Mouse (Mus musculus): Measurements from ENCODE around the gene Slc35e2.

Slc35e2 gene

DNA sequence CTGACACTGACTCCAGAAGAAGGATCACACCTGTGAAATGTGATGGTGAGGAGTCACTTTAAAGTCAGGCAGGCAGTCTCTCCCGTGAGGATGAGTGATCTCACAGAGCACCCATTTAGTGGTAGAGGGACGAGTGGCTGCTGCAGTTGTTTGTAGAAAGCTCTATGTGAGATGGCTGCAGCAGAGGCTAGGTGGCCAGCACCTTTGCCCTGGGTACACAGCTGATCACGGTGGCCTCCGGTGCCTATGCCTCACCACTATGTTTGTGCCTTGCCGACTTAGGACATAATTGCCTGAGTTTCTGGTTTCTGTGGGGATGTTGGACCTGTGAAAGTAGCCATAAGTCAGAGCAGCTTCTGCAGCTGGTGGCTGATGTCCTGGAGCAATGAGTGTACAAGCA, 23.5 kb upstream of the Slc35e2 start:
- DNase-seq: no peak

- peak; percentile 67 for DNase-seq
These were observed 22.7 kb upstream of the Slc35e2 start for GRCm38 (mm10) chr4:155578336-155579125.

GRCm38 (mm10) chr4:155580420-155580819, 20.8 kb upstream of the Slc35e2 start:
- peak; percentile 54 for DNase-seq

GRCm38 (mm10) chr4:155582279-155582905, 18.8 kb upstream of the Slc35e2 start:
- DNase-seq: no peak

DNA sequence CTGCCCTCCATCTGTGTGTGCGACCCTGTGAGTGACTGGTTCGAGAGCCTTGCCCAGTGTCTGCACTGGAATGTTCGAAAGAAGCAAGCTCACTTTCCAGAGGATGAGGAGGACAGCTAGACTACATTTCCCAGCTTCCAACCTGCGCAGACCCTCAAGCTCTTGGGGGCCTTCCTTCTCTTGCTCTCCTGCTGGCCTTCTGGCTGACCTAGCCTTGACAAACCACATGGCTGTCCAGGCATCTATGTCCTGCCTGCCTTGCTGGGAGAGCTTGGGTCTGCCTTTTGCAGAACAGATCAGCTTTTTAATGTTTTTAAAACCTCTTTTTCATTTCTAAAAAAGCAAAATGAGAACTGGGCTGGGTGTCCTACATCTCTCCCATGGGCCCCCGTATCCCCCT, 11.9 kb upstream of the Slc35e2 start:
- DNase-seq: no peak

- DNase-seq: no peak
These were observed 10.1 kb upstream of the Slc35e2 start for GRCm38 (mm10) chr4:155591012-155591719.

DNA sequence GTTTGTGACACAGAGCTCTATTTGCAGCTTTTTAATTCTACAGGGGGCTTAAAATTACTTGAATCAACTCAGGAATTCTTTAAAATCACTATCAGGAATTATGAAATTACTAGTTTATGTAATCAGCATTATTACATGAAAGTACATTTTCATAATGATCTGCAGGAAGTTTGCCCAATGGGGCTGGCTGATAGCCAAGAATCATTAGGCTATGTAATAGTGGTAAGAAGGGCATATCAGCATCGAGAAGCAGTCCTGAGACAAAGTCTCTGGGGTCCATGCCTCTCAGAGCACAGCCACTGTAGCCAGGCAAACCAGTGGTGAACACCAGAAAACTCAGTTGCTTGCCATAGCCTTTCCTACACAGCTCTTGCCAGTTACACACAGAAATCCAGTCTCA, 7.4 kb upstream of the Slc35e2 start:
- DNase-seq: no peak

DNA sequence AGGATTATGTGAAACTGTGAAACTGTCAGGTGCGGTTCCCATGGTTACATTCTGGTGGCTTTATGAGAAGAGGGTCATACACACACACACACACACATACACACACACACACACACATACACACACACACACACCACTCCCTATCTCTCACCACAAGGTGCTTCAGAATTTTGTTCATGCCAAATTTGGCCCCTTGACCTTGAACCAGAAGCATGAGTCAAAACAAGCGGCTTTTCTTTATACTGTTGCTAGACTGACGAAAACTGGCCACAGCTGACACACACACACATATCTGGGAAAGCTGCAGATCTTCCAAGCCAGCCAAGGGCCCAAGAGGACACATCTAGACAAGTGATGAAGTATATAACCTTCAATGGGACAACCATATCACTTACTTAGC, 5.4 kb upstream of the Slc35e2 start:
- DNase-seq: no peak

DNA sequence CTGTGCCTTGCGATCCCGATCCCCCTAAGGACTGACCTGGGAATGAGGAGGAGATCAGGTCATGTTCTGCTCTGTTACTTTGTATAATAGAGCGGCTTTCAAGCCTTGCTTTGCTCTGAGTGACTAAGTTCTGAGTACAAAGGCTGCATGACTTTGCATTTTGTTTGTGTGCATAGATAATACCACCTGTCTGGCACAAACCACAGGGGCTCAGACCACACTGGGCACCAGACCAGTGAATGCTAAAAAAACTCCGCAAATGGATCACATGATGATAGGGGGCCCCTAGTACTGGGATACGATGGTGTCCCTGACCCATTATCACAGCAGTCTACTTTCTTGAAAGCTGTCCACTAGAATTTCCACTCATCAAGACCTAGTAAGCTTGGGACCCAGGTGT, 4.6 kb upstream of the Slc35e2 start:
- no peak for DNase-seq

GRCm38 (mm10) chr4:155598536-155598935, 2.7 kb upstream of the Slc35e2 start:
- DNase-seq: no peak

- DNase-seq: no peak
These were observed 1.1 kb upstream of the Slc35e2 start for GRCm38 (mm10) chr4:155599901-155600825.

- no peak for DNase-seq
These were observed 811 bp downstream of the Slc35e2 start for GRCm38 (mm10) chr4:155601997-155602456.

GRCm38 (mm10) chr4:155602753-155603152, 1.5 kb downstream of the Slc35e2 start:
- DNase-seq: no peak

- no peak for DNase-seq
These were observed 2.6 kb downstream of the Slc35e2 start for GRCm38 (mm10) chr4:155603801-155604200.

DNA sequence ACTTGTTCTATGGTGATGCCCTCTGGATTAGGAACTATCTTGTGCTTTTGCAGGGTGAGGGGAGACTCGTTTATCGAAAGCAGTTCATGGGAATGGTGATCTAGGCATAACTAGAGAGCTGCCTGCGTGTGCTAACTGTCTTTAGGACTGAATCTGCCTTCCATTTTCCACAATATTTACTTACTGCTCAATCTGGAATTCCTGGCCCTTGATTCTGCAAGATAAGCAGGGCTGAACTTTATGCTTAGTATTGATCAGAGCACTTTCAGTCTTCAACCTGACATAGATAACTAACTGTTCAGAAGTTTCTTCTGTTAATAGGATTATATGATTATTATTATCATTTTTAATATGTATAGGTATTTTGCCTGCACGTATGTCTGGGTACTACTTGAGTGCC, 3.9 kb downstream of the Slc35e2 start:
- no peak for DNase-seq

- DNase-seq: no peak
These were observed 5.6 kb downstream of the Slc35e2 start for GRCm38 (mm10) chr4:155606825-155607224.

- DNase-seq: no peak
These were observed 10.6 kb downstream of the Slc35e2 start for GRCm38 (mm10) chr4:155611860-155612259.

DNA sequence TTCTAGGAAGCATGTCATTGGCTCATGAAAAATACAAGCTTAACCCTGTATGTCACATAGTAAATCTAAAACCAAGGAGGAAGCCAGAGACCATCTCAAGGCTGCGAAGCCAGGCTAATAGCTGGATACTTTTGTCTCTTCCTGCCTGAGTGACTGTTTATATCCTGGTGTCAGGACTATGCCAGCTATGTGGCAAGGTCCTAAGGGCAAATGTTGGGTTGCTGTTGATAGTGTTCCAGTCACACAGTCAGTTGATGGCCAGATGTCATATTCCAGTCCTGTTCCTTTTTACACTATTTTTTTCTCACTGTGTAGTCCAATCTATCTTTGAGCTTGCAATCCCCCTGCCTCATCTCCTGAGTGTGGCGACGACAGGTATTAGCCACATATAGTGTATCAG, 12.0 kb downstream of the Slc35e2 start:
- no peak for DNase-seq

GRCm38 (mm10) chr4:155618321-155618720, 17.1 kb downstream of the Slc35e2 start:
- DNase-seq: no peak

GRCm38 (mm10) chr4:155624338-155625291, 23.4 kb downstream of the Slc35e2 start, which contains the start of gene Cdk11b:
Gene Cdk11b (plus strand): TSS chr4:155624854.
- peak; percentile 94 for DNase-seq

DNA sequence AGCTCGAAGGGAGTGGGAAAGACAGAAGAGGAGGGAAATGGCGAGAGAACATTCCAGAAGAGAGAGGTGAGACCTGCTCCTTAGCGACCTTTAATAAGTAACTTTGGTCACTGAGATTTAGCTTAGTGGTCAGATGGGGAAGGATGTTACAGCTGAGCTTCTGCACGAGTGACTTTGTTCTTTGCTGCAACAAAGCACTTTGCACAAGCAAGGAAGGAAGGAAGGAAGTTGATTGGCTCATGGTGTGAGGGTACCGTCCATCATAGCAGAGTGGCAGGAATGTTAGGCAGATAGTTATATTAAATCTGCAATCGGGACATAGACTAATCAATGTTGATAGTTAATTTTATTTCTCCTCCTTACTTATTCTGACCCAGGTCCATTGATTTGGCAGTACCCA, 29.1 kb downstream of the Slc35e2 start:
- no peak for DNase-seq
